Mouse (Mus musculus) c-Kit-positive CD71-positive TER-119-positive erythroid progenitor cells, embryonic 14.5 days (primary cell): ENCODE measurements around the gene Plekhg1.

Experiments used
- DNase-seq: peaks from one replicate; pipeline ENCODE4 v3.0.0-alpha.2; 2013; ENCODE audit warnings: low spot score

The Plekhg1 gene

GRCm38 (mm10) chr10:3891381-3892263, 151.5 kb downstream of the Plekhg1 start:
- no peak for DNase-seq

GRCm38 (mm10) chr10:3892368-3892767, 152.2 kb downstream of the Plekhg1 start:
- DNase-seq: no peak

GRCm38 (mm10) chr10:3898068-3898467, 157.9 kb downstream of the Plekhg1 start:
- no peak for DNase-seq

- DNase-seq: no peak
Observed at GRCm38 (mm10) chr10:3900416-3900956, 160.3 kb downstream of the Plekhg1 start.

GRCm38 (mm10) chr10:3905747-3906146, 165.6 kb downstream of the Plekhg1 start:
- DNase-seq: no peak

- DNase-seq: no peak
Observed at GRCm38 (mm10) chr10:3914104-3914503, 173.9 kb downstream of the Plekhg1 start.

GRCm38 (mm10) chr10:3920368-3921152, 180.4 kb downstream of the Plekhg1 start:
- DNase-seq: no peak

- no peak for DNase-seq
Observed at GRCm38 (mm10) chr10:3928008-3928545, 187.9 kb downstream of the Plekhg1 start.

- DNase-seq: no peak
Observed at GRCm38 (mm10) chr10:3931831-3932230, 191.7 kb downstream of the Plekhg1 start.

GRCm38 (mm10) chr10:3933311-3933940, 193.3 kb downstream of the Plekhg1 start:
- no peak for DNase-seq

- DNase-seq: no peak
Observed at GRCm38 (mm10) chr10:3936864-3937263, 196.7 kb downstream of the Plekhg1 start.

- no peak for DNase-seq
Observed at GRCm38 (mm10) chr10:3939895-3940595, 199.9 kb downstream of the Plekhg1 start.

- no peak for DNase-seq
Observed at GRCm38 (mm10) chr10:3940596-3940975, 200.4 kb downstream of the Plekhg1 start.

GRCm38 (mm10) chr10:3941054-3941757, 201.0 kb downstream of the Plekhg1 start:
- DNase-seq: no peak

- DNase-seq: no peak
Observed at GRCm38 (mm10) chr10:3942289-3942688, 202.1 kb downstream of the Plekhg1 start.

GRCm38 (mm10) chr10:3943492-3944395, 203.6 kb downstream of the Plekhg1 start:
- peak; percentile 32 for DNase-seq

GRCm38 (mm10) chr10:3946871-3947270, 206.7 kb downstream of the Plekhg1 start:
- no peak for DNase-seq

- no peak for DNase-seq
Observed at GRCm38 (mm10) chr10:3947346-3947745, 207.2 kb downstream of the Plekhg1 start.

GRCm38 (mm10) chr10:3949306-3949705, 209.1 kb downstream of the Plekhg1 start:
- no peak for DNase-seq

GRCm38 (mm10) chr10:3956471-3956870, 216.3 kb downstream of the Plekhg1 start:
- DNase-seq: no peak
